Mouse (Mus musculus) bone marrow, adult 2 months (tissue): ENCODE measurements around the gene Ralgapb. TPM values are rescaled to one million over a fixed set of nuclear protein-coding genes. Genes with fewer than 3 reads are reported as not detected.
"Not testable (repeated sequence)": the region's sequence is repeated elsewhere in the genome, so short reads cannot be mapped to it uniquely, and the experiment has no call there.

Experiments used
- H3K27ac ChIP-seq: fragments of 200-500 bp; 2 replicates; pipeline ENCODE4 v1.5.1; 2012; ENCODE audit warnings: low read depth, mild to moderate bottlenecking, control low read depth, inconsistent platforms, low read length; ENCODE audit not compliant: control insufficient read depth, poor library complexity, insufficient read depth
- H3K4me1 ChIP-seq: fragments of 200-500 bp; 2 replicates; pipeline ENCODE4 v1.6.1; 2011; ENCODE audit warnings: low read length; ENCODE audit not compliant: control insufficient read depth, insufficient read depth
- H3K4me3 ChIP-seq: fragments of 200-500 bp; replicated peaks from 2 replicates; pipeline ENCODE3; 2011; ENCODE audit warnings: mild to moderate bottlenecking, low read depth, low read length, control low read depth; ENCODE audit not compliant: control insufficient read depth
- CTCF ChIP-seq: fragments of 200-500 bp; IDR thresholded peaks from 2 replicates; pipeline ENCODE4 v1.5.1; 2011; ENCODE audit warnings: low read length, control low read depth; ENCODE audit not compliant: control insufficient read depth, insufficient read depth
- POLR2A ChIP-seq: fragments of 200-500 bp; IDR thresholded peaks from 2 replicates; pipeline ENCODE4 v1.6.1; 2011; ENCODE audit warnings: low read depth, mild to moderate bottlenecking, control low read depth, low read length, borderline replicate concordance; ENCODE audit not compliant: control insufficient read depth
- WGBS: fragments of 180-500 bp; shearing (Covaris S2); methylation state at CpG from one replicate; pipeline ENCODE4 v1.1.7; 2018; 5-methylcytosine and 5-hydroxymethylcytosine counted together
- polyA plus RNA-seq: library from polyadenylated mRNA; stranded (reverse); fragments of >200 nt; gene quantifications from 2 replicates; pipeline ENCODE4 v1.2.4, GENCODE M21; 2011; ENCODE audit warnings: low replicate concordance; ENCODE audit not compliant: missing spikeins, insufficient read depth, insufficient read length

Gene Ralgapb
- polyA plus RNA-seq, 1 experiment: 16.6 TPM

GRCm38 (mm10) chr2:158379354-158380078 is 30.1 kb upstream of the Ralgapb start:
- no peaks in the 10 kb centered on the region for H3K4me1 ChIP-seq
- TF ChIP-seq POLR2A (no peak), CTCF (peak; percentile 36; the same call in 1 of the 2 replicates)
- WGBS: 43% methylated on average over 13 of the region's 13 CpGs
- H3K27ac ChIP-seq: no peak overlapping the region
- H3K4me3 ChIP-seq: no peak overlapping the region

DNA sequence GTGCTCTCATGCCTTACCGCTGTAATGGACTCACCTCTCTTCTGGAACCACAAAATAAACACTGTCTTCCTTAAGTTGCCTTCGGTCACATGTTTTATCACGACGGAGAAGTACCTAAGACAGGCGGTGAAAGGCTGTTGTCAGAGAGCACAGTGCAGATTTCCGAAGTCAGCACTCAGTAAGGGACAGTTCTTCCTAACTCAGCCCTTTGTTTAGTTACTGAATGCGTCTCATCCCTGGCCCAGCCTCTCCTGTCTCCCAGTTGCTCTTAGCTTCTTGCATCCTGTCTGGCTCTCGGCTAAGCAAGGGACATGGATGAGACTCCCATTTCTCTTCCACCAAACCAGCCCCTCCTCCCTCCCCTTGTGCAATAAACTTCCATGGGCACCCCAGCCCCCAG is 23.6 kb upstream of the Ralgapb start:
- H3K4me1 ChIP-seq: no peaks in the 10 kb centered on the region
- no peak overlapping the region for H3K27ac ChIP-seq
- TF ChIP-seq POLR2A (no peak), CTCF (no peak)
- no peak overlapping the region for H3K4me3 ChIP-seq
- WGBS: 49% methylated on average over 8 of the region's 8 CpGs

DNA sequence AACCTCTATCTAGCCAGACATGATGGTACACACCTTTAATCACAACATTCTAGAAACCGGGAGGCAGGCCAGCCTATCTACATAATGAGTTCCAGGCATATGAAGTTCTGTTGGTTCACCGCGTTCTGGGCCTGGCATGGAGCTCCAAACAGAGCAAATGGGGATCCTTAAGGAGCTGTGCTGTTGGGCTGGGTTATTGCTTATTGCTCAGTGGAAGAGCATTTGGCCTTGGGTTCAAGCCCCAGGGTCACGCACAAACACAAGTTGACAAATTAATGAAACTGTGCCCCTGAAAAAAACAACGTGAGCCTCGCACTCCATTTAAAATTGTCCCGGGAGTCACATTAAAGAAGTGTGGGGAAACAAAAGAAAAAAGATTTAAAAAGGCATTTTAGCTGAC is 20.2 kb upstream of the Ralgapb start:
- 84% methylated on average over 7 of the region's 7 CpGs for WGBS
- TF ChIP-seq POLR2A (no peak), CTCF (no peak)
- Histone ChIP-seq H3K4me3 (no peak overlapping the region), H3K27ac (no peak overlapping the region), H3K4me1 (no peaks in the 10 kb centered on the region)

DNA sequence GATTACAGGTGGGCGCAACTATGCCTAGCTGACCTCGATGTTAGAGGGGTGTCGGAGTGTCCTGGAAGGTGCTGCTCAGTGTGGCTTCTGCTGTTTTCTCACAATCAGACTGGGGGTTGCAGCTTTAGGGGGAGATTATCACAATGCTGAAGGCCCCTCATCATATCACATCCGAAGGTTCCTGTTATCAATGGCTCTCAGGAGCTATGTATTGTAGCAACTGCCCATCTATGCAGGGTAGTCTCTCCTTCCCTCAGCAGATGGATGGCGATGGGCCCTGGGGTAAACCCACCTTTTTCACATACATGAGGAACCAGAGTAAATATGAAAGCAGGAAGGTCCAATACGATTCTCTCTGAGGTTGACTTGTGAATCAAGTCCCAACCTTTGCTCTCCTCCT is 13.3 kb upstream of the Ralgapb start:
- no peak for TF ChIP-seq CTCF
- no peak for TF ChIP-seq POLR2A
- WGBS: 72% methylated on average over 6 of the region's 6 CpGs
- Histone ChIP-seq H3K4me1 (no peaks in the 10 kb centered on the region), H3K4me3 (no peak overlapping the region), H3K27ac (no peak overlapping the region)

DNA sequence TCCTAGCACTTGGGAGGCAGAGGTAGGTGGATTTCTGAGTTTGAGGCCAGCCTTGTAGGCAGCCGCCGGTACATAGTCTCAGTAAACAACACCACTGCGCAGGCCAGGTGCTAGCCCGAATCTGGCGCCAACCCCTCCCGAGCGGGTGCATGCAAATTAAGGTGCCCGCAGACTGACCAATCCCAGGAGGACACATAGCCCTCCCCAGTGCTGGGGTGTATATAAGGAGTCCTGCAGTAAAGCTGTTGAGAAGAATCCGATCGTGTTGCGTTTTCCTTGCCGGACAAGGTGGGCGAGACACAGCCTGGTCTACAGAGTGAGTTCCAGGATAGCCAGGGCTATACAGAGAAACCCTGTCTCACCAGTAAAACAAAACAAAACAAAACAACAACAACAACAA is 12.5 kb upstream of the Ralgapb start:
- 77% methylated on average over 13 of the region's 13 CpGs for WGBS
- not testable (repeated sequence) for H3K4me3 ChIP-seq, H3K27ac ChIP-seq

DNA sequence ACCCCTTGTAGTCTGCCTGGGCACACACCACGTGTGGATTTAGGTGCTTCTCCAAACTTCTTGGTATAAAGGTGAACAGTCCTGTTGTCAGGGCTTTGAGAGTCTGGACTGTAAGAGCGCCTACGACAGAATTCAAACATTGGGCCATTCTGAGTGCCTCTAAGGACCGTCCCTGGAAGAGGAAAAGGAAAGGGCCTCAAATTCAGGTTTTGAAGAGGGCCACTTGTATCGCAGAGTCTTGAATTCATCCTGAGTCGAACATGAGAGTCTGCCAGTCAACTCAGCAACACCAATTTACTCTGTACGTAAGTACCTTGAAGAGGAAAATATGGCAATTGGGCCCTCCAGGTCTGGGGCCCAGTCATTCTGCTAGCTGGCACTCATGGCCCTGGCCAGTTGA is 6.7 kb upstream of the Ralgapb start:
- H3K27ac ChIP-seq: no peak overlapping the region
- TF ChIP-seq POLR2A: no peak
- no peak for TF ChIP-seq CTCF
- H3K4me3 ChIP-seq: no peak overlapping the region
- 84% methylated on average over 7 of the region's 7 CpGs for WGBS
- H3K4me1 ChIP-seq: no peaks in the 10 kb centered on the region

More for the DNA sequence above, 12.5 kb upstream of the Ralgapb start:
- not testable (repeated sequence) for H3K4me1 ChIP-seq

- Histone ChIP-seq H3K27ac (no peak overlapping the region), H3K4me3 (no peak overlapping the region), H3K4me1 (peaks cover 2% of the 10 kb centered on the region; the same call in 1 of the 2 replicates)
- no peak for TF ChIP-seq POLR2A
- no peak for TF ChIP-seq CTCF
- WGBS: 38% methylated on average over 14 of the region's 14 CpGs
Observed at GRCm38 (mm10) chr2:158408997-158409594, 552 bp upstream of the Ralgapb start.

DNA sequence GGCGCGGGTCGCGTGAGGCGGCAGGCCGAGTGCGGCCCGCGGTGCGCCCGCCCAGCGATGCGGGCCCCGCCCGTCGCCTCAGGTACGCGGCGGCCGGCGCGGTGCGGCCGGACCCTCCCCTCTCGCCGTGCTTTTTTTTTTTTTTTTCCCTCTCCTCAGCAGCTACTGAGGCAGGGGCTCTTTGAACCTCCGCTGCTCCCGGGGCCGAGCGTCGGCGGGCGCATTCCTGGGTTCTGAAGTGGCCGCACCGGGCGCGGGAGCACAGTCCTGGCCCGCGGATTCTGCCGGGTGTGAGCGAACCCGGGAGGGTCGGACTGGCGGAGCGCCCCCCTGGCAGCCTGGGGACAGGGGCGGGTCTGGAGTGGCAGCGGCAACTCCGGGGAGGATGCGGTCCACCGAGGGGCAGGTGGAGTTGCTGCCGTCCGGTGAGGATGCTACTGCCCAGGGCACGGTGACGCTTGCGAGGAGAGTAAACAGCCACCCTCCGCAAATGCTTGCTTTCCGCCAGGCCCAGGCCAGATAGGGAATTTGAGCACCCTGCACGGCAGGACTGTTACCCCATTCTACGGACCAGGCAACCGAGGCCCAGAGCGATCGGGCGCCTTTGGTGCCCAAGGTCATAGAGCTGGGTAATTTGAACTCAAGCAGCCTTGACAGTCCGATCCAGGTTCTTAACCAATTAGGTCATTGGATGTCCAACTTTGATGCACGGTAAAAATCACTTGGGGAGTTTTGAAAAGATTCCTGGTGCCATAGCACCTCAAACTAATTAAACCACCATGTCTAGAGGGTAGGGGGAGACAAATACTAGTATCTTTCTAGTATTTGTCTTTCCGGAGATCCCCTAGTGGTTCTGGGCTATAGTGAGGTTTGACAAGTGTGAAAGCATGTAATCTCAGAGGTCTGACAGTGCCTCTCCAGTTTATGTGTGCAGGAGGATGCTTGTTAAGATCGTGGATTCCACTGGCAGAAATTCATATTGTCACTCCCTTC is 670 bp downstream of the Ralgapb start:
- 3% methylated on average over 67 of the region's 67 CpGs for WGBS
- Histone ChIP-seq H3K4me1 (peaks cover 2% of the 10 kb centered on the region; the same call in 1 of the 2 replicates), H3K4me3 (peak overlapping the region; percentile 97), H3K27ac (peak overlapping the region; percentile 94)
- no peak for TF ChIP-seq POLR2A
- no peak for TF ChIP-seq CTCF
